Mouse (Mus musculus): ENCODE data around the gene Tnrc6c. TPM values are rescaled to one million over a fixed set of nuclear protein-coding genes. Genes with fewer than 3 reads are reported as not detected.

Gene Tnrc6c
- polyA plus RNA-seq, 1 experiment from 2014 or later = 28.1 TPM

DNA sequence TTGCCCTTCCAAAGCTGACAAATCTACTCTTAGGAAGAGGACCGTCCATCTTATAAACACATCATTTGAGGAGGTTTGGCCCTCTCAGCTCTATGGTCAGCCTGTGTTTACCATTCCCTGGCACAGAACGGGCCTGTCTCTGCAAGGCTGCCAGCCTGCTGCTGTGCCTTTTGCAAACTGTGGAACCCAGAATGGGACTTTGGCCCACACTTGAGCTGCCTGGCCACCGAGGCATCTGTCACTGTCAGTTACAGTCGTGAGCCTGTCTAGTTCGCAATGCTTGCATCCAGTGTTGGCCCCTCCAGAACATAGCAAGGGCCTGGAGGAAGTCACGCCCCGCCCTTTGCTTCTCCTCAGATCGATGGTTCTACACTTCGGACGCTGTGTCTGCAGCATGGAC, 105.2 kb downstream of the Tnrc6c start:
- Histone ChIP-seq H3K4me2 (ENCODE audit: low read length) (no peak overlapping the region), H3K27ac (ENCODE audit: low read length) (no peak overlapping the region), H3K4me3 (ENCODE audit: low read depth, low read length) (no peak overlapping the region), H3K9ac (ENCODE audit: low read depth, low read length) (no peak overlapping the region), H3K27me3 (ENCODE audit: control insufficient read depth, insufficient read depth, low read depth, low read length) (no peaks in the 10 kb centered on the region), H3K4me1 (ENCODE audit: control insufficient read depth, insufficient read depth, low read length) (no peaks in the 10 kb centered on the region), H3K36me3 (ENCODE audit: control insufficient read depth, insufficient read depth, low read length) (peaks cover 71% of the 10 kb centered on the region), H3K9me3 (replicated peaks; ENCODE audit: control insufficient read depth, low read length, poor library complexity, severe bottlenecking) (no peaks in the 10 kb centered on the region)
- ATAC-seq = no peak
- 95% methylated on average over 10 of the region's 10 CpGs for WGBS

DNA sequence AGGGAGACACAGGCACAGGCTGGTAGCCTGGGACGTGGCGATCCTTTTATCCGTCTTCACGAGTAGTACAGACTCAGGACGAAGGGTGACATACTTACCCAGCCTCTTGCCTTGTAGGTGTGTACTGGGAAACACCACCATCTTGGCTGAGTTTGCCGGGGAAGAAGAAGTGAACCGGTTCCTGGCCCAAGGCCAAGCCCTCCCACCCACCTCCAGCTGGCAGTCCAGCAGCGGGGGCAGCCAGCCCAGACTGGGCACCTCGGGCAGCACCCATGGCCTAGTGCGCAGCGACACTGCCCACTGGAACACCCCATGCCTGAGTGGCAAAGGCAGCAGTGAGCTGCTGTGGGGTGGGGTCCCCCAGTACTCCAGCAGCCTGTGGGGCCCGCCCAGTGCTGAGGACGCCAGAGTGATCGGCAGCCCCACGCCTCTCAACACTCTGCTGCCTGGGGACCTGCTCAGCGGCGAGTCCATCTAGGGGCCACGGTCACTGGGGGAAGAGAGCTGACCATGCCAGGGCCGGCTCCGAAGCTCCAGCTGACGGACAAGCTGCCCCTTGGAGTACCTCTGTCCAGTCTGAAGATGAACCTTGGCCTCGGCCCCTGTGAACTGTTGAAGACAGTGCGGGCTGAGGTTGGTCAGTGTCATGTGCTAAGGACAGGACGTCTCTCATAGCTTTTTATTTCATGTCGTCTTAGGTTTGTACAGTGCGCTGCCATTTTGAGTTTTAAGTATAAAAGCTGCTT, 106.5 kb downstream of the Tnrc6c start:
- H3K9ac ChIP-seq (ENCODE audit: low read depth, low read length) = no peak overlapping the region
- H3K27ac ChIP-seq (ENCODE audit: low read length) = no peak overlapping the region
- no peak for ATAC-seq
- no peak overlapping the region for H3K4me2 ChIP-seq (ENCODE audit: low read length)
- peaks cover 70% of the 10 kb centered on the region for H3K36me3 ChIP-seq (ENCODE audit: control insufficient read depth, insufficient read depth, low read length)
- 88% methylated on average over 26 of the region's 26 CpGs for WGBS
- H3K4me3 ChIP-seq (ENCODE audit: low read depth, low read length) = no peak overlapping the region
- H3K27me3 ChIP-seq (ENCODE audit: control insufficient read depth, insufficient read depth, low read depth, low read length) = no peaks in the 10 kb centered on the region
- no peaks in the 10 kb centered on the region for H3K9me3 ChIP-seq (replicated peaks; ENCODE audit: control insufficient read depth, low read length, poor library complexity, severe bottlenecking)
- no peaks in the 10 kb centered on the region for H3K4me1 ChIP-seq (ENCODE audit: control insufficient read depth, insufficient read depth, low read length)

DNA sequence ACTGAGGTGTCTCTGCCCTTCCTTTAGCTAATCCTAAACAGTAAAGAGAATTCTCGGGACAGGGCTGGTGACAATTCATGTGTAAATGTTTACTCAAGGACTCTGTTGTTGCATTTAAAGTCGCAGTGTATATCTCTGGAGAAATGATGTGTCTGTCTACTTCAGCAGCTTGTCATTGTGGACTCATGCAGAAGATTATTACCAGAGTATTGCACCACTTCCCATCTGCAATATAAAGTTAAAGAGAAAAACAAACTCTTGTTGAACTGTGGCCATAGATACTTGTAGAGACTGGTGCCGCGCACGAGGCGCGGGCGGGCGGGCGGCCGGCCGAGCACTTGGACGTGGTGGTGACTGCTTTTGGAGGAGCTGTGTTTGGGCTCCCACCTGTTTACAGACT, 107.7 kb downstream of the Tnrc6c start:
- Histone ChIP-seq H3K4me2 (ENCODE audit: low read length) (no peak overlapping the region), H3K36me3 (ENCODE audit: control insufficient read depth, insufficient read depth, low read length) (peaks cover 59% of the 10 kb centered on the region), H3K4me3 (ENCODE audit: low read depth, low read length) (no peak overlapping the region), H3K9me3 (replicated peaks; ENCODE audit: control insufficient read depth, low read length, poor library complexity, severe bottlenecking) (no peaks in the 10 kb centered on the region), H3K27ac (ENCODE audit: low read length) (no peak overlapping the region), H3K27me3 (ENCODE audit: control insufficient read depth, insufficient read depth, low read depth, low read length) (no peaks in the 10 kb centered on the region), H3K9ac (ENCODE audit: low read depth, low read length) (no peak overlapping the region), H3K4me1 (ENCODE audit: control insufficient read depth, insufficient read depth, low read length) (no peaks in the 10 kb centered on the region)
- ATAC-seq = no peak
- WGBS = 90% methylated on average over 13 of the region's 13 CpGs

DNA sequence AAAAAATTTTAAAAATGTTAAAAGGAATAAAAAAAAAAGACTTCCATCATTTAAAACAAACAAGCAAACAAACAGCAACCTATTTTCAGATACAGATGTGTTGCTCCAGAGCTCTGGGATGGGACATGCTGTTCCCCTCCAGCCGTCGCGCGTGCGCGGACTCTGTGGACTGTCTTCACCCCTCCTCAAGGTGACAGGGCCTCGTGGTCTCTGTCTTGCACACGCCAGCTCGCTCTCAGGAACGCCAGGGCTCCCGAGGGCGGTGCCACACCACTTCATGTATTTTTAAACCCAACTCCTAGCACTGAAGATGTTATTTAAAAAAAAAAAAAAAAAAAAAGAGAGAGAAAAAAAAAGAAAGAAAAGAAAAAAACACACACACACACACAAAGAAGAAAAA, 108.2 kb downstream of the Tnrc6c start:
- Histone ChIP-seq H3K4me1 (ENCODE audit: control insufficient read depth, insufficient read depth, low read length) (no peaks in the 10 kb centered on the region), H3K27me3 (ENCODE audit: control insufficient read depth, insufficient read depth, low read depth, low read length) (no peaks in the 10 kb centered on the region), H3K4me2 (ENCODE audit: low read length) (no peak overlapping the region), H3K36me3 (ENCODE audit: control insufficient read depth, insufficient read depth, low read length) (peaks cover 58% of the 10 kb centered on the region), H3K27ac (ENCODE audit: low read length) (no peak overlapping the region), H3K9ac (ENCODE audit: low read depth, low read length) (no peak overlapping the region), H3K9me3 (replicated peaks; ENCODE audit: control insufficient read depth, low read length, poor library complexity, severe bottlenecking) (no peaks in the 10 kb centered on the region), H3K4me3 (ENCODE audit: low read depth, low read length) (no peak overlapping the region)
- 92% methylated on average over 12 of the region's 12 CpGs for WGBS
- ATAC-seq = no peak

DNA sequence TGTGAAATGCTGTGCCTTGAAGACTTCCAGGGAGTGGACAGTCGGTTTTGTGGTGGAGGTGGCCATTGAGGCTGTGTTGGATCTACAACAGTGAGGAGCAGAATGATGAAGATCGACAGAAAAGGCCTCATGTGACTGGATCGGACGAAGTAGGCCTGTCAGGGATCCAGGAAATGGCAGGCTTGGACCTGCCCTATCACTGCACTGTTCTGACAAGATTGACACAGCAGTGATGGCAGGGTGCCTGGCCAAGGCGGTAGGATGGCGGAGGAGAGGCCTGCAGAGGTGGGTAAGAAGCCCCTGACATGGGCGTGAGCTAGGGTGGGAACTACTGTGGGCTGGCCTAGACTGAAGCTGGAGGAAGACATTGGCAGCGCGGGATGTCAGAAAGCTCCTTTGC, 110.2 kb downstream of the Tnrc6c start:
- Histone ChIP-seq H3K4me1 (ENCODE audit: control insufficient read depth, insufficient read depth, low read length) (no peaks in the 10 kb centered on the region), H3K27me3 (ENCODE audit: control insufficient read depth, insufficient read depth, low read depth, low read length) (no peaks in the 10 kb centered on the region), H3K4me2 (ENCODE audit: low read length) (no peak overlapping the region), H3K27ac (ENCODE audit: low read length) (no peak overlapping the region), H3K4me3 (ENCODE audit: low read depth, low read length) (no peak overlapping the region), H3K9me3 (replicated peaks; ENCODE audit: control insufficient read depth, low read length, poor library complexity, severe bottlenecking) (no peaks in the 10 kb centered on the region), H3K9ac (ENCODE audit: low read depth, low read length) (no peak overlapping the region), H3K36me3 (ENCODE audit: control insufficient read depth, insufficient read depth, low read length) (peaks cover 41% of the 10 kb centered on the region)
- 93% methylated on average over 9 of the region's 9 CpGs for WGBS
- ATAC-seq = no peak

DNA sequence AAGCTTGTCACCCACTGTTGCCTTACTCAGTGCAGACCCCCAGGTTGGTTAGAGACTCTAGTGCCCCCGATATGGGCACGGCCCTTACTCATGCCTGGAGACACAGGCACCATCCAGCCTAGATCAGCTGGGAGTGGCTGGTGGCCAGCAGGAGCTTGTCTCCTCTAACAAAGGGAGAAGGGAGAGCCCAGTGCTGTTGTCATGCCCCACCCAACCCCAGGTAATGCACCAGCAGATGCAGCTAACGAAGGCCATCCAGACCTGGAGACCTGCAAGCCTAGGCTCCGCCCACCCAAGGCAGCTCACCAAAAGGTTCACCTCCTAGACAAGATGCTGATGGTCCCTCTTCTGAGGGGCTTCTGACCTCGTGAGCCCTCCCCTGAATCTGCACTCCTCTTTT, 111.3 kb downstream of the Tnrc6c start:
- WGBS = 93% methylated on average over 5 of the region's 5 CpGs
- H3K9ac ChIP-seq (ENCODE audit: low read depth, low read length) = no peak overlapping the region
- H3K27me3 ChIP-seq (ENCODE audit: control insufficient read depth, insufficient read depth, low read depth, low read length) = no peaks in the 10 kb centered on the region
- no peak overlapping the region for H3K4me3 ChIP-seq (ENCODE audit: low read depth, low read length)
- ATAC-seq = no peak
- no peak overlapping the region for H3K27ac ChIP-seq (ENCODE audit: low read length)
- peaks cover 30% of the 10 kb centered on the region for H3K36me3 ChIP-seq (ENCODE audit: control insufficient read depth, insufficient read depth, low read length)
- no peaks in the 10 kb centered on the region for H3K4me1 ChIP-seq (ENCODE audit: control insufficient read depth, insufficient read depth, low read length)
- H3K9me3 ChIP-seq (replicated peaks; ENCODE audit: control insufficient read depth, low read length, poor library complexity, severe bottlenecking) = no peaks in the 10 kb centered on the region
- no peak overlapping the region for H3K4me2 ChIP-seq (ENCODE audit: low read length)

DNA sequence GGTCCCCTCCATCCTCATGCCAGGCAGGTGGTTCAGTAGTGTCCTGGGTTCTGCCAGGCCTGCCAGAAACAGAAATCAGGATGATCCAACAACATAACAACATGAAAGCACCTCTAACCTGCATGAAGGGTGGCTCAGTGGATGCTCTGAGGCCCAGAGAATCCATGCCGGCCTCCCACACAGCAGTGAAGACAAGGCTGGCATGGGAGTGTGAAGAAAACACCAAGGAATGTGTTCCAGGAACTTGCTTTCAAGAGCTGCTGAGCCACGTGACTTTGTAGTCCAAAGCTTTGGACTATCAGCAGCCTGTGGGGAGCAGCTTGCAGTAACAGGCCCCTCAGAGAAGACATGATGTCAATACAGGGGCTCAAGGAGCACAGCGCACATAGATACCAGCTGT, 112.2 kb downstream of the Tnrc6c start:
- Histone ChIP-seq H3K9ac (ENCODE audit: low read depth, low read length) (no peak overlapping the region), H3K27ac (ENCODE audit: low read length) (no peak overlapping the region), H3K9me3 (replicated peaks; ENCODE audit: control insufficient read depth, low read length, poor library complexity, severe bottlenecking) (no peaks in the 10 kb centered on the region), H3K4me2 (ENCODE audit: low read length) (no peak overlapping the region), H3K4me3 (ENCODE audit: low read depth, low read length) (no peak overlapping the region), H3K27me3 (ENCODE audit: control insufficient read depth, insufficient read depth, low read depth, low read length) (no peaks in the 10 kb centered on the region), H3K4me1 (ENCODE audit: control insufficient read depth, insufficient read depth, low read length) (no peaks in the 10 kb centered on the region), H3K36me3 (ENCODE audit: control insufficient read depth, insufficient read depth, low read length) (peaks cover 23% of the 10 kb centered on the region)
- ATAC-seq = no peak
- WGBS = 90% methylated on average over 3 of the region's 3 CpGs

DNA sequence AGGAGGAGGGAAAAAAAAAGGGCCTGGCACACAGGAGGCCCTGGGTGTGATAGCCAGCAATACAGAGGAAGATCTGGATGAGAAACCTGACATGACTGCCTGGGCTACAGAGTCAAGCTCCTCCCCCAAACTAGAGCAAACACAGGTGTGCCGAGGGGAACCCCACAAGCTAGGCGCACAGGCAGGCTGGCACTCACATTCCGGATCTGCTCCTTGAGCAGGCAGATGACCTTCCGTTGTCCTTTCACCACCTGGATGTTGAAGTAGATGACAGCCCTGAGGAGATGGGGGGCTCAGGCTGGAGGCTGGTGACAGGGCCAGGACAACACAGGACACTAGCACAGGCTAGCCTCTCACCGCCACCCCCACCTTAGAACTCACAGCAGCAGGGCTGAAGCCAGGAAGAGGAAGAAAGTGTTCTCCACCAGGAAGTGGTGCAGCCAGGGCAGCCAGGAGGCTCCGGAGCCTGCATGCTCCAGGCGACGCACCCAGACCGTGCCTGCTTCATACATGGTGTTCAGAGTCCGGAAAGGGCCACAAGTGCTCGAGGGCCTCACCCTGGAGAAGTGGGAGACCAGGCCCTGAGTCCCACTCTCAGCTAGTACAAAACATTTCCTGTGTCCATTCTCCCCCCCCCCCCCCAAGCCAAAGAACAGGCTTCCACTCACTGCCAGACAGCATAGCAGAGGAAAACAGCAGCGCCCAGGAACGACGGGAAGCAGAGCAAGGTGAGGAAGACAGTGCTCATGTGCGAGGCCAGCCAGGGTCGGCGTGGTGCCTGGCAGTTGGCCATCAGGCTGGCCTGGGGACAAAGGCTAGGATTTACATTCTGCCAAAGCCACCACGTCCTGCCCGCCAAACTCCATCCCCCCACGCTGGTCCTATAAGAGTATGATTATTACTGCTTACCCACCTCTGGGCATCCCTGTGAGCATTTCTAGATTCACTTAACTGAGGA, 114.9 kb downstream of the Tnrc6c start:
- peaks cover 11% of the 10 kb centered on the region for H3K36me3 ChIP-seq (ENCODE audit: control insufficient read depth, insufficient read depth, low read length)
- H3K4me2 ChIP-seq (ENCODE audit: low read length) = no peak overlapping the region
- H3K9me3 ChIP-seq (replicated peaks; ENCODE audit: control insufficient read depth, low read length, poor library complexity, severe bottlenecking) = no peaks in the 10 kb centered on the region
- H3K4me3 ChIP-seq (ENCODE audit: low read depth, low read length) = no peak overlapping the region
- 0 out of 2 replicates have a peak, but pooled peaks have one; percentile 13 for ATAC-seq
- no peaks in the 10 kb centered on the region for H3K27me3 ChIP-seq (ENCODE audit: control insufficient read depth, insufficient read depth, low read depth, low read length)
- no peak overlapping the region for H3K9ac ChIP-seq (ENCODE audit: low read depth, low read length)
- WGBS = 78% methylated on average over 20 of the region's 20 CpGs
- no peaks in the 10 kb centered on the region for H3K4me1 ChIP-seq (ENCODE audit: control insufficient read depth, insufficient read depth, low read length)
- H3K27ac ChIP-seq (ENCODE audit: low read length) = no peak overlapping the region

DNA sequence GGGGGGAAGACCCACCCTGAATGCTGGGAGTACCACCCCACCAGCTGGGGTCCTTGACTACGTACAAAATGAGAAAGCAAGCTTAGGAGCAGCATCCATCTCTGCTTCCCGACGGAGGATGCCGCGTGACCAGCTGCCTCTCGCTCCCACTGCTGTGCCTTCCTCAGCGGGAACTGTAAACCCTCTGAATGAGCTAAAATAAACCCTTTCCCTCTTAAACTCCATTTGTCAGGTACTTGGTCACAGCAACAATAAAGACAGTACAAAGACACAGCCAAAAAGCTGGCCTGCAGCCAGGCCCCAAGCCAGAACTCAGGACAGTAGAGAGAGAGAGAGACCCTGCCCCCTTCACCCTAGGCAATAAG, 115.6 kb downstream of the Tnrc6c start:
- H3K27ac ChIP-seq (ENCODE audit: low read length) = no peak overlapping the region

More for the DNA sequence above, 115.6 kb downstream of the Tnrc6c start:
- ATAC-seq = no peak
- no peak overlapping the region for H3K4me2 ChIP-seq (ENCODE audit: low read length)
- H3K4me1 ChIP-seq (ENCODE audit: control insufficient read depth, insufficient read depth, low read length) = no peaks in the 10 kb centered on the region
- H3K9ac ChIP-seq (ENCODE audit: low read depth, low read length) = no peak overlapping the region
- no peaks in the 10 kb centered on the region for H3K27me3 ChIP-seq (ENCODE audit: control insufficient read depth, insufficient read depth, low read depth, low read length)
- no peaks in the 10 kb centered on the region for H3K9me3 ChIP-seq (replicated peaks; ENCODE audit: control insufficient read depth, low read length, poor library complexity, severe bottlenecking)
- WGBS = 75% methylated on average over 7 of the region's 7 CpGs
- H3K4me3 ChIP-seq (ENCODE audit: low read depth, low read length) = no peak overlapping the region
- peaks cover 8% of the 10 kb centered on the region for H3K36me3 ChIP-seq (ENCODE audit: control insufficient read depth, insufficient read depth, low read length)
